Mouse (Mus musculus) cerebellum, adult 11 months (tissue): ENCODE data around the gene Cebpg.

ENCODE experiments used
- DNase-seq: peaks from one replicate; pipeline ENCODE4 v3.0.0; 2022

Gene Cebpg

DNA sequence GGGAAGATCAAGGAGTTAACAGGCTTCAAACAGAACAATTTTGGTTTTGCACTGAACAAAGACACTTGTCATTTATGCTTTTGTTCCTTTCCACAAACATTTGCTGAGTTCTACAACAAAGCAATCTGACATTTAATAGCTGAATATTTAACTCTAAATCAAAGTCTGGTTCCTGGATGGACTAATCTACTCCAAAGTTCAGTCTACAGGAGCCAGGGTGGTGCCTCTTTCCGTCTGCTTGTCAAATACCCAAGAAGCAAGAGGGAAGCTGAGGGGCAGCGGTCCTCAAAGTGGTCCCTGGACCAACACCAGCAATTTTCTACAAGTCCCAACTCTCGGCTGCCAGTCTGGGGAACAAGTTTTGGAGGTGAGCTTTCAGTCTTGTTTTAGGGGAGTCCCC, 3.2 kb downstream of the Cebpg start:
- no peak for DNase-seq

DNA sequence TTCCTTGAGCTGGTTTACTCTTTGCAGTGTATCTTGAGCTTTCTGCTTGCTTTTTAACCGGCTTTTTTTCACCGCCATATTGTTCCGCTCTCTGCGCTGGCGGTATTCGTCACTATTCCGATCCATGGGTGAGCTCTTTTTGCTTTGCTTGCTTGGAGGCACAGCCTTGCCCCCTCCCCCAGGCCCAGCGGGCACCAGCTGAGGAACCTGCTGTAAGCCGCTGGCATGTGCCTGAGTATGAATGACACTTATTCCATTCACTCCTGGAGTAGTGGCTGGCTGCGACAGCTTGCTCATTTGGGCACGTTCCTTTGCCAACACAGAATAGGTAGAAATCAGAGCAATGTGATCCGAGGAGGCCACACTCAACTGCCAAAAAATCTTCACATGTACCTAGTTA, 5.8 kb downstream of the Cebpg start:
- no peak for DNase-seq

DNA sequence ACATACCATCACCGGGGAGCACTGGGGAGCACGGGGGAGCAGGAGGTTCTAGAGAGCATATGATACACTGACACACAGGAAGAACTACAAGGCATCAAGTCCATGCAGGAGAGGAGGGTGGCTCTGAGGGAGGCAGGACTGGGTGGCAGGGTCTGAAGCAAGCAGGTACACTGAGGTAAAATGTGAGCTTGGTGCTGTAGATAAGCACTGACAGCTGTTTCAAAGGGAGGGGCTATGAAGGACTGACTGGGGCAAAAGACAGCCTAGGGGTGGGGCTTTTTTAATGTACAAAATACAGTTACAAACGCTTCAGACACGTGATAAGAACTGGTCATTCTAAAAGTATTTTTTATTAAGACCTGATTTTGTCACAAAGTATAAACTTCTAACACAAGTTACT, 10.3 kb downstream of the Cebpg start:
- no peak for DNase-seq

DNA sequence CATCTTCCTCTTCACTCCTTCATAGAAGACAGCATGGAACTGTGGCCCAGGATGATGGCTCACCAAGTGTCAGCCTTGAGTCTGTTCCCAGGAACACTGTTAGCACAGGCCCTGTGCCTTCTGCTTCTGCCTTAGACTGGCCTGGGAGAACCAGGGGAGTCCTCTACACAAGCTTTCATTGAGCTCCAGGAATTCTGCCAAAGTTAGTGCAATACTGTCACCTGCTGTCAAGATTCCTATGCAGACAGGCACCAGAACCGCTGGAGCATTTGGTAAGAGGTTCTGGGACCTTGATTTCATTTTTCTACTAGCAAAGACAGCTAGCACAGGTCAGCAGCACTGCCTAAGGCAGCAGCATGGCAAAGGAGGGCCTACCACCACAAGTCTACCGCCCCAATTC, 11.7 kb downstream of the Cebpg start:
- DNase-seq = no peak

DNA sequence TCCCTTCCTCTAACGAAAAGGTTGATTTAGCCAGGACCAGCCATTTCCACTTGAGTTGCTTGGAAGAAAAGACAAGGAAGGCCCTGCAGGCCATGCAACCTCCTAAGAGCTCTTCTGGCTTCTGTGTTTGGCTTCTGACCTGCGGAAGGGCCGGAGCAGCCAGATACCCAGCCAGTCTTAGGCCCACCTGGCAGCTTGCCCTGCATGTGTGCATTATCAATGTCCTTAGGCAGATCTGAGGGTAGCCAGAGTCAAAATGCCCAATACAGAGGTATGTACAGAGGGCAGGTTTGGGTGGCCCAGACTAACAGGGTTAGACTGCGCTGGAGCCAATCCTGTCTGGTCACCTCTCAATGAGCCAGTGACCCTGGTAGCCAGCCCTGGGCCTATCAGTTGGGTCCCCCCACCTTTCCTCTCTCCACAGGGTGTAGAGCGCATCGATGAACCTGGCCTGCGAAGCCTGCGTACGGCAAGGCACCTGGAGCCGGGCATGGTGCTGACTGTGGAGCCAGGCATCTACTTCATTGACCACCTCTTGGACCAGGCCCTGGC, 13.0 kb downstream of the Cebpg start:
- DNase-seq = no peak

DNA sequence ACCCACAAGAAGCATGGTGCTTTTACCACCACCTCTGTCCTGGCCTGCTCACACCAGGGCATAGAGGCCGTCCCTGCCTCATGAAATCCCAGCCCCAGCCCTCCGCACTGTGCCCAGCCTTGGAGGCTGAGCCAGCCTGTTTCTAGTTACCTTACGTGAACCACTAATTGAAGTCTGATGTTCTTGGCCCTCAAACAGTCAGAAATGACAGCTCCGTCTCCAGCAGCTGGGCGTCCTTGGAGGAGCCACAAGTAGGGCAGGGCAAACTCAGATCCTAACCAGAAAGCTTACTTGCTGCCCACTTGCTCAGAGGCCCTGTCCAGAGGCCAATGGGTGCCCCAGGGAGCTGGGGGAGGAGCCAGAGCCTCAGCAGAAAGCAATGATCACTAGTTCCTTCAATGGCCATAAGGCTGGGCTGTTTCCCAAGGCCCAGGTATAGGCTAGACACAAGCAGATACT, 13.6 kb downstream of the Cebpg start:
- no peak for DNase-seq

DNA sequence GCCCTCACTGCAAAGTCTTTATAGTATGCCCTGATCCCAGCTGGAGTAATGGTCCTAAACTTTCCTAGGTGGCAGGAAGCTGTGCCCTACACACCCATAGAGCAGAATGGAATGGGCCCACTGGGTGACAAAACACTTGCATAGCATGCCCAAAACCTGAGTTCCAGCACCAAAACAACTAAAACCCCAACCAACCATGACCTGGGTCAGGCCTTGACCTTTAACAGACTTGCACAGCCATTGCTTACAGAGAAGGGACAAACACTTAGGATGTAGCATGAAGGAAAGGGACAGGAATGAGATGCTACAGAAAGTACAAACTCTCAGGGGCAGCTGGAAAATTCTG, 14.2 kb downstream of the Cebpg start:
- DNase-seq = no peak

DNA sequence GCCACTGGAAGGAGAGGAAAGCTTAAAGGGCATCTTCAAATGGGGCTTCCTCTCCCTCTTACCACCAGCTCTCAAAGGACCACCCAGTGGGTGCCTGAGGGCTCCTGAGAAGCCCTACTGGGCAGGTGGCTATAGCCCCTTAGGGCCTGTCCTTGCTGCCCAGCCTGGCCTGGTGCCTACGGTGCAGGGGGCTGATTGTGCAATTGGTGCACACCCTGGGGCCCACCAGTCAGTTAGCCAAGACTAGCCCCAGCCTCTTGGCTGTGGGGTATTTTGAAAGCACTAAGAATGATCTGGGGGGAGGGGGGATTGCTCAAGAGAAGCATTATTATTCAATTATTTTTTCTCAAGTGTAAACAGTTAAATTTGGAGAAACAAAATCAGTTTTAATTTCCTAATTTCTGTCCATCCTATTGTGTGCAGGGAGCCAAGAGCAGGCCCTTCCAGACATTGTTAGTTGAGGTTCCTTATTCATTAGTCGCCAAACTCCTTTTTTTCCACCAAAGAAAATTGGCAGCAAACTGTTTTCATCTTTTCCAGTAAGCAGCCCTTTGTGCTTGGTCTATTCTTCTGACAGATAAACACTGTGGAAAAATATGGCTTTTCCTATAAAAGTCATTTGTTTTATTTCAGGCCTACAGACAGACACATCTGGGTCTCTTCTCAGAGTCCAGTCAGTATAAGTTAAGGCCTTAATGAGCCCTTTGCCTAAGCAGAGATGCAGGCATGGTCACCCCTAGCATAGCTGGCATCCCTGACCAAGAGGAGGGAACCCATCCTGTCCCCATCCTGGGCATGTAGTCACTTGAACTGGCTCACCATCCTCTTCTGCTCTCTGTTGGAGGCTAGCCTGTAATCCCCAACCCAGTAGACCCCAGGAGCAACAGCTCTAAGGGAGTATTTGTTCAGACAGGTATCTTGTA, 14.8 kb downstream of the Cebpg start:
- no peak for DNase-seq

DNA sequence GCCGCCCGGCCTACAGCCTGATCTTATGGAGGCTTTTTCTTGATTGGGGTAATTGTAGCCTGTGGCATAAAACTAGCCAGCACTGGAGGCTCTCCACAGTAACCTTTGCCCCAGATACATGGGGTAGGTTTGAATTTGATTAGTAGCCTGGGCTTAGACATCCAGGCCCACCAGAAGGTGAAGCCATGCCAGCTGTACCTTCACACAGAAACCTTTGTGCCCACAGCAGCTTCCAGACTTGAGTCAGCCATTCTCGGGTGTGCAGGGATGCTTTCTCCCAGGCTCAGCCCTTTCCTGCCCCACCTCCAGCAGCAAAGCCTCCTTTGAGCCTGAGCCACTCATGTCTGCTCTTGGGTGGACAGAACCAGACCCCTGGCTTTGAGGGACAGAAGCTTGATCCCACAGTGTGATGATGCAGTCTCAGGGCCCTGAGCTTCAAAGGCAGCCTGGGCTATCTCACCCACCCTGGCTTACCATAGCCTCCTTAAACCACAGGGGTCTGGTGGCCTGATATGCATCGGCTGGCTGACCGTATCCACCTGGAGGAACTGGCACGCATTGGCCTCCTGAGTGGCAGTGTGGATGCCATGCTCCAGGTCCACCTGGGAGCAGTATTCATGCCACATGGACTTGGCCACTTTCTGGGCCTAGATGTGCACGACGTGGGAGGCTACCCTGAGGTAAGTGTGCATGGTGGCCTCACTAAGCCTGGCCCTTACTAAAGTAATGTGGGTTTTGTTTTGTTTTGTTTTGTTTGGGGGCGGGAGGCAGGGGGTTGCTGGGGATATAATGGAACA, 16.0 kb downstream of the Cebpg start:
- DNase-seq = no peak

DNA sequence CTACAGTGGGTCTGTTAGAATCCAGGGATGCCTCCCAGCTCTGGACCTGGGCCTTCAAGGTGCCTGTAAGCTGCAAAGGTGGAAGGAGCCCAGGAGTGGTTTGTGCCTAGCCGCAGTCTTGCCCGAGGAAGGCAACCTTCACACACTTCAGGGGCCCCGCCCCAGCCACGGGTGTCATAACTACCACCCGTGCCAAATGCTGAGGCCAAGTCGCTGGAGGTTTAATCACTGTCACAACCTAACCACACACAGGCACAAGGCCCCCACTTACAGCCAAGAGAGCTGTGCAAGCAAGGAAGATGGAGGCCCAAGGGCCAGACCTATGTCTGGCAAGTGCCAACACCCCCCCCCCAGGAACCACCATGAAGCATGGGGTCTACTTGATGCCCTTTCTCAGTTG, 19.0 kb downstream of the Cebpg start:
- no peak for DNase-seq

DNA sequence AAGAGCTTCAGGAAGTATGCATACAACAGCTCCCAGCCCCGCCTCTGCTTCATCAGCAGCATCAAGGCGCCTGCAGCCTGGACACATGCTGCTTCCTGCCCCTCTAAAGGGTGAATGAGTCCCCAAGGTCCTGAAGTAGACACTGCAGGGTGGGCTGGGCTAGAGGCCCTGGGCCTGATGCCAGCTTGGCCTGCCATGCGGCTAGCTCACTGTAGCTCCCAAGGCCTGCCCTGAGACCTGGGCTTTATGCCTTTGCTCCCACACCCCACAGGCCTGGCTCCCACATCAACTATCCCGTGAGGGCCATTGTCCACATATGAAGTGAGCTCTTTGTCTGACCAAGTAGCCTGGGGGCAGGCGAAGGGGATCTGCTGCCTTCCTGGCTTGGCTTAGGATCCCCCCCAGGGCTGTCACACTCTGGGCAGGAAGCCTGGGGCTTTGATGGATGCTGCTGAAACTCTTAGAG, 20.1 kb downstream of the Cebpg start:
- no peak for DNase-seq

DNA sequence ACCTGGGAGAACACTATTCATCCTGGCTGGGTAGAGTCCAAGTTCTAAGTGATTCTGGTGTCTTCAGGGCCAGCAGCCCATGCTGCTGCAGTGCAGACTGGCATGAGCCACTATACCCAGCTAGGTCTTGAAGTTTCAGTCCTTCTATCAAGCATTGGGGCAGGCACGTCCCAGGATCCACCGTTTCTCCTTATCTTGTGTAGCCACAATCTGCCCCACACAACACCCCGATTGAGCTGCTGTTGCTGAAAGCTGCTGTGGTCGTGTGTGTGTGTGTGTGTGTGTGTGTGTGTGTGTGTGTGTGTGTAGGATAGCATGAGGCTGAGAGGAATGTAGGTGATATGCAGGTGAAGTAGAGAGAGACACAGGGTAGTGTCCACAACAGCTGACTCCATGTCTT, 20.8 kb downstream of the Cebpg start:
- no peak for DNase-seq

DNA sequence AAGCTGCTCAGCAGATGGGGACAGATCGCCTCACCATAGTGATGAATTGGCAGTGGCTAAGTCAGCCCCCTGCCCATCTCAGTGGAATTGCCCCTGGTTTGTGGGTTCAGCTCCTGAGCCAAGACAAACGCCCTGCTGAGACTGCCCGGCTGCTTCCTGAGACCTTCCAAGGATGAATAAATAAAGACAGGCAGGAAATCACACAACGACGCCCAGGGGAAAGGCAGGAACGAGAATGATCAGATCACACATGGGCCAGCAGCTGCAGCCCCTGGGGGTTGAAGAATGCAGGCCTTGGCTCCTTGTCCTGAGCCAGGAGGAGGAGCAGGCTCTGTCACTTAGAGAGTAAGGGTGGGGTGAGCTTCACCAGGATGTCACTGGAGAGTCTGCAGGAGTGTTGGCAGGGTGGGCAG, 21.2 kb downstream of the Cebpg start:
- no peak for DNase-seq

DNA sequence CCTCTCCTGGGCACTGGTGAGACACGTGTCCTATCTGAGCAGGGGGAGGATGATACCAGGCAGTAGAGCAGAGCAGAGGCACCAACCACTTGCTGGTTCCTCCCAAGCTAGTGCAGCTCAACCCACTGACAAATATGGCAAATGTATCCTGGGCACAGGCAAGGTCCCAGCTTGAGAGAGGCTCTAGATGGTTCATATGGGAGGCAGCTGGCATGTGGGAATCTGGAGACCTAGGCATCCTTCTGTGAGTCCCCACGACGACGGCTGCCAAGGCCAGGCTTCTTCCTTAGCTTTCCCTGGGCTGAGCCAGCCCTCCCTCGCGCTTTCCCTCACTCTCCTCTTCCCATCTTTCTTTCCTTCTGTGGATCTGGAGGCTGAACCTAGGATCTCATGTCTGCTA, 25.8 kb downstream of the Cebpg start:
- no peak for DNase-seq

DNA sequence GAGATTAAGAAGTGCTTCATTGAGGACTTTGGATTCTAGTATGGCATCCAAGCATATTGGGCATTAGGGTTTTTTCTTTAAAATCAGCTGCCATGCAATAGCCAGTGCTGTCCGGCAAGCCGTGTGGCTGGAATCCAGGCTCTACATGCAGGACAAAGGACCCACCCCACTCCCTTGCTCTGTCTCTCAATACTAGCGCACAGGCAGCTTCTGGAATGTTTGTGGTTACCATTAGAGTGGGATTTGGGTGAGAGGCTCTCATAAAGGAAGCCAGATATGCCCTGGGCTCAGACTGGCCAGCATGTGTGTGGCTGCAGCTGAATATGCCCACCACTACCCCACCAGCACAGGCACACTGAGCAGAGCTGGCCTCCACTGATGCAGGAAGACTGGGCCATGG, 26.7 kb downstream of the Cebpg start:
- no peak for DNase-seq

DNA sequence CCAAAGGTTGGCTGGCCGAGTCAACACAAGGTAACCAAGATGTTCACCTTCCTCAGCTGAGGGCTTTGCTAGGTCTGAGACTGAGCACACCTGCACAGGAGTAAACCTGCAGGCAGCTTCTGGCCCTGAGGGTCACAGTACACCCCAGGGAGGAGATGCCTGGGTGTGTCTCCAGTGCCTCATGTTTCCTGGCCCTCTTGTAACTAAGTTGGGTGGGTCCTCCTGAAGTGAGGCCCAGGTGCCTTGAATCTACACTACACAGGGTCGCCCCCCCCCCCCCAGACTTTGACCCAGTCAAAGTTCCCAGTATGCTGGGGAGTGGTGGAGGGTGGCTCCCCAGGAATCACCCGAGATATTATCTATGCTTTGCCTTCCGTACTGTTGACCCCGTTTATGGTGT, 27.1 kb downstream of the Cebpg start:
- DNase-seq = no peak

DNA sequence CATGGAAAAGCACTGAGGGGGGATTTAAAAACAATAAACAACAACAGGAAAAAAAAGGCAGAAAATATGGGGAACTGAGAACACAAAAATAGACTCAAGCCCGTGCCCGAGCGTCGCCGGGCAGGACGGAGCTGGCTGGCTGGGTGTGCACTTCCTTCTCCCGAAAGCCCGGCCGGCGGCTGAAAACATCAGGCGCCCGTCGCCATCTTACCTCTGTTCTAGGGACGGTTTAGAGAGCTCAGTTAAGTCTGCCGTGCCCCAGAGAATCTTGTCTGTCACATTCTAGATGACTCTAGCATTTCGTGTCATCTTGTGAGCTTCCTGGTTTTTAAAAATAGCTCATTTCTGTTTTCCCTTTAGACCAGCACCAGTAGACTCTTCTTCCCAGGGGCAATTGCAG, 27.8 kb downstream of the Cebpg start:
- no peak for DNase-seq

DNA sequence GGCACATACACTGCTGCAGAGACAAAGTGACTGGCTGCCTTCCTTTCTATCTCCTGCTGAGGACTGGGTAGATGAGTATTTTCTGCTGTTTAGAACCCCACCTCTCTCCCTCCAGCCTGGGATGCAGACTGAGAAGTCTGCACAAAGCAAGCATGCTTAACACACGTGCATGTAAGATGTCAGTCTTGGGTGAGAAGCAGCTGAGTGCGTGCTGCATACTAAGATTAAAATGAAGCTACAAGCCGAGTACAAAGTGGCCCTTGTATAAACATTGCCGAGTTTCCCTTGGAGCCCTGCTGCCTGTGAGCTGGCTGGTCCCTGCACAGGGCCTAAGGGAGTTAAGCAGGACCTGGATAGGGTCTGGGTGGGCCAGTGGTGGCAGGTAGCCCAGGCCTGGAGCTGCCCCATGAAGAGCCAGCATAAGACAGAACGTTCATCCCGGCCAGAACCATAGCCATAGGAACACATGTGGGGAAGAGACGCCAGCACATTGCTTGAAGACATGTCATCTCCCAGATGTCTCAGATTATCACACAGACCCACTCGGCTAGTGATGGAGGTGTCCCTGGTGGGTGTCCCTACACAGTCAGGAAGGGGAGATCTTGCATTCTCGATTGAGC, 28.5 kb downstream of the Cebpg start:
- DNase-seq = no peak

DNA sequence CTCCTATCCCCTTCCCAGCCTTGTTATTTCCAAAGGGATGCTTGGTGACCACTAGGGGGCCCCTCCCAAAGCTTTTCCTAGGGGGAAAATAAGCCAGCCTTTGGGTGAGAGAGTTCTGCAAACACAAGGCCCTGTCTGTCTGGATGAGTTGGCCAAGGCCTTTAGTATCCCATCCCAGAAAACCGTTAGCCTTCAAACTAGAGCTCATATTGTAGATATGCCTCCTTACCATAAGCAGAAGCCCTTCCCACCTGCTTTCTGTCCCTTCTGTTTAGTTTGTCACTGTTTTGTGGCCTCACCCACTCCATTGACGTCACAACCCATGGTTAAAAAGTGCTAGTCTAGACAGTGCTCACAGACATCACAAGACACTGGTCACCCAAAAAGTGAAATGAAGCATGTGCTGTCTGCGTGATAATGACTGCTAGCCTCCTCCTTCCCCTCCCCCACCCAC, 29.5 kb downstream of the Cebpg start:
- DNase-seq = no peak

DNA sequence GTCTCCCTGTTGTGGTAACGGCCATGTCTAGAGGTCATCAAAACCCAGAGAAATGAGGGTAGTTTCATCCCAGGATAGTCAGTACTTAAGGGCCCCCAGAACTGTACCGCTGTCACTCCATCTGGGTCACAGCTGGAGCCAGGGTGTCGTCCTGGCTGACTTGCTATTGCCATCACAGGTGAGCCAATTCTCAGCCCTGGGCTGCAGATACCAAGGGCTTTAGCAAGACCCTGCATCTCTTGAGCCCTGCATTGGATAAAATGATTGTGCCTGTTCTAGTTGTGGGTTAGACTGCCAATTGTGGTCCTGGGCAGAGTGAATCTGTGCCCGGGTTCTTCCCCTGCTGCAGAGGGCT, 30.1 kb downstream of the Cebpg start:
- DNase-seq = no peak

DNA sequence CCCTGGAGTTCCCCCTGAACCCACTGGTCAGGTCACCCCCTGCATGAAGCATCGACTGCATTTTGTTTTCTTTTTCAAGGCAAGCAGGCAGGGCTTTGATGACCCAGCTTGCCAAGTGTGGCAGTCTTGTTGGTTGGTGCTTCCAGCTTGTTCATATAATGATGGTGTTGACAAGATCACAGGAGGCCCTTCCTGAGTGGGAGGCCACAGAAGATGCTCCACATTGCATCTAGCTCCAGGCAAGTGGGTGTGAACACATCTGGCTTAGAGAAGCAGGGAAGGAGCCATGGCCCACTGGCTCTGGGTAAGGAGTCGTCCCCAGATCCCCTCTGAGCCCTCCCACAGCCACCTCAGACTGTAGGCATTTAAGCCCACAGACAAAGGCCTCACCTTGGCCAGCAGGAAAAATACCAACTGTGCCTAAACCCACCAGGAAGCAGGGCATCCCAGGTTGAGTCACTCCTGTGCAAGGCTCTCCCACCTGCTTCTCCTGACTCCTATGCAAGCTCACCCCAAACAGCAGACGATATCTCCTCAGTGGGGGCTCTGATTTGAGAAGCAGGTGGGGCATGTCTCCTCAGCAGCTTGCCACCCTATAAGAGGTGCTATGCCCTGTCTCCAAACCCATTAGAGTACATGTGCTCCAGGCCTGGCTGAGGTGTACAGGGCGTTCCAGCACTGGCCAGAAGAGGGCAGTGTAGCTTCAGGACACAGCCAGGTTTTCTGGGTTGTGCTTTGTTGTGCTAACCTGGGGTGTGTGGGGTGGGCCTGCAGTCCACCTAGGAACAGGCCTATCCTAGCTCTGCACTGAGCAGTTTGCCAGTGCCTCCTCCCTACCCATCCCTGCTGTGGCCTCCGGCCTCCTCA, 30.7 kb downstream of the Cebpg start:
- DNase-seq = peak; percentile 64

DNA sequence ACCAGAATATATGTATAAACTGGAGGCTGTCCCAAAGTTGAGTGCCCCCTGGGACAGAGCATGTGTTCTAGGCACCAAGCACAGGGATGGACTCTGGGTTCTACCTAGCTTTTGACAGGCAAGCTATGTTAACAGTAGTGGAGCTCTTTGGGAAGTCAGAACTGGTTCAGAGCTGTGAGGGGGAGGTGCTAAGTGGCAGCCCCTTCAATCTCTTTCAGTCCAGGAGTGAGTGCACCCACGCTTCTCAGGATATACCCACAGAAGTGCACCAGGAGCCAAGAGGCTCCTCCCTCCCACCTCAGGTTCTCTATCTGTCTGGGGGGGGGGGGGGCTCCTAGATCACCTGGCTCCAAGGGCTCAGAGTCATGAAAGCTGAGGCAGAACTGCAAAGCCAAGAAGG, 31.9 kb downstream of the Cebpg start:
- no peak for DNase-seq
